Mouse (Mus musculus): ENCODE data around the gene Dlg5. TPM values are rescaled to one million over a fixed set of nuclear protein-coding genes. Genes with fewer than 3 reads are reported as not detected.

The Dlg5 gene
- polyA plus RNA-seq, 1 experiment: 35.3 TPM

- no peak for DNase-seq
- WGBS: 77% methylated on average over 11 of the region's 11 CpGs
- TF ChIP-seq CTCF (IDR thresholded peaks at IDR 0.05; ENCODE audit: insufficient read depth, low read length): peak; percentile 26; the same call in 1 of the 2 replicates
- TF ChIP-seq POLR2A (IDR thresholded peaks at IDR 0.05; ENCODE audit: borderline replicate concordance, extremely low read depth, low read depth, low read length): no peak
- Histone ChIP-seq H3K4me3 (replicated peaks; ENCODE audit: extremely low read depth, low read depth, low read length) (no peak overlapping the region), H3K4me1 (ENCODE audit: control insufficient read depth, insufficient read depth, low read length) (peaks cover 5% of the 10 kb centered on the region; the same call in 1 of the 2 replicates)
Observed at GRCm38 (mm10) chr14:24239651-24240050, 6.1 kb downstream of the Dlg5 start.

- Histone ChIP-seq H3K4me3 (replicated peaks; ENCODE audit: extremely low read depth, low read depth, low read length) (no peak overlapping the region), H3K4me1 (ENCODE audit: control insufficient read depth, insufficient read depth, low read length) (peaks cover 5% of the 10 kb centered on the region; the same call in 1 of the 2 replicates)
- TF ChIP-seq POLR2A (IDR thresholded peaks at IDR 0.05; ENCODE audit: borderline replicate concordance, extremely low read depth, low read depth, low read length) (no peak), CTCF (IDR thresholded peaks at IDR 0.05; ENCODE audit: insufficient read depth, low read length) (no peak)
- DNase-seq: no peak
- WGBS: 91% methylated on average over 3 of the region's 3 CpGs
Observed at GRCm38 (mm10) chr14:24235954-24236353, 9.8 kb downstream of the Dlg5 start.

GRCm38 (mm10) chr14:24234411-24234810, 11.3 kb downstream of the Dlg5 start:
- Histone ChIP-seq H3K4me3 (replicated peaks; ENCODE audit: extremely low read depth, low read depth, low read length) (no peak overlapping the region), H3K4me1 (ENCODE audit: control insufficient read depth, insufficient read depth, low read length) (peaks cover 5% of the 10 kb centered on the region; the same call in 1 of the 2 replicates)
- no peak for DNase-seq
- TF ChIP-seq POLR2A (IDR thresholded peaks at IDR 0.05; ENCODE audit: borderline replicate concordance, extremely low read depth, low read depth, low read length) (no peak), CTCF (IDR thresholded peaks at IDR 0.05; ENCODE audit: insufficient read depth, low read length) (no peak)
- 34% methylated on average over 2 of the region's 2 CpGs for WGBS

GRCm38 (mm10) chr14:24232641-24233633, 12.8 kb downstream of the Dlg5 start:
- TF ChIP-seq CTCF (IDR thresholded peaks at IDR 0.05; ENCODE audit: insufficient read depth, low read length): no peak
- TF ChIP-seq POLR2A (IDR thresholded peaks at IDR 0.05; ENCODE audit: borderline replicate concordance, extremely low read depth, low read depth, low read length): no peak
- H3K4me1 ChIP-seq (ENCODE audit: control insufficient read depth, insufficient read depth, low read length): peaks cover 5% of the 10 kb centered on the region; the same call in 1 of the 2 replicates
- WGBS: 60% methylated on average over 12 of the region's 12 CpGs

GRCm38 (mm10) chr14:24228549-24228948, 17.2 kb downstream of the Dlg5 start:
- WGBS: 71% methylated on average over 6 of the region's 6 CpGs
- no peak for DNase-seq
- TF ChIP-seq CTCF (IDR thresholded peaks at IDR 0.05; ENCODE audit: insufficient read depth, low read length) (no peak), POLR2A (IDR thresholded peaks at IDR 0.05; ENCODE audit: borderline replicate concordance, extremely low read depth, low read depth, low read length) (no peak)

More at GRCm38 (mm10) chr14:24232641-24233633, 12.8 kb downstream of the Dlg5 start:
- DNase-seq: no peak
- H3K4me3 ChIP-seq (replicated peaks; ENCODE audit: extremely low read depth, low read depth, low read length): no peak overlapping the region

GRCm38 (mm10) chr14:24227015-24227414, 18.7 kb downstream of the Dlg5 start:
- TF ChIP-seq POLR2A (IDR thresholded peaks at IDR 0.05; ENCODE audit: borderline replicate concordance, extremely low read depth, low read depth, low read length) (no peak), CTCF (IDR thresholded peaks at IDR 0.05; ENCODE audit: insufficient read depth, low read length) (no peak)
- H3K4me1 ChIP-seq (ENCODE audit: control insufficient read depth, insufficient read depth, low read length): peaks cover 5% of the 10 kb centered on the region
- DNase-seq: no peak
- no peak overlapping the region for H3K4me3 ChIP-seq (replicated peaks; ENCODE audit: extremely low read depth, low read depth, low read length)
- 65% methylated on average over 8 of the region's 8 CpGs for WGBS

More at GRCm38 (mm10) chr14:24228549-24228948, 17.2 kb downstream of the Dlg5 start:
- Histone ChIP-seq H3K4me3 (replicated peaks; ENCODE audit: extremely low read depth, low read depth, low read length) (no peak overlapping the region), H3K4me1 (ENCODE audit: control insufficient read depth, insufficient read depth, low read length) (peaks cover 2% of the 10 kb centered on the region)

GRCm38 (mm10) chr14:24226344-24226743, 19.4 kb downstream of the Dlg5 start:
- 62% methylated on average over 2 of the region's 2 CpGs for WGBS
- Histone ChIP-seq H3K4me3 (replicated peaks; ENCODE audit: extremely low read depth, low read depth, low read length) (no peak overlapping the region), H3K4me1 (ENCODE audit: control insufficient read depth, insufficient read depth, low read length) (peaks cover 5% of the 10 kb centered on the region)
- no peak for DNase-seq
- TF ChIP-seq CTCF (IDR thresholded peaks at IDR 0.05; ENCODE audit: insufficient read depth, low read length) (no peak), POLR2A (IDR thresholded peaks at IDR 0.05; ENCODE audit: borderline replicate concordance, extremely low read depth, low read depth, low read length) (no peak)

GRCm38 (mm10) chr14:24222759-24223158, 23.0 kb downstream of the Dlg5 start:
- no peak for DNase-seq
- TF ChIP-seq POLR2A (IDR thresholded peaks at IDR 0.05; ENCODE audit: borderline replicate concordance, extremely low read depth, low read depth, low read length) (no peak), CTCF (IDR thresholded peaks at IDR 0.05; ENCODE audit: insufficient read depth, low read length) (no peak)
- H3K4me3 ChIP-seq (replicated peaks; ENCODE audit: extremely low read depth, low read depth, low read length): no peak overlapping the region
- H3K4me1 ChIP-seq (ENCODE audit: control insufficient read depth, insufficient read depth, low read length): peaks cover 5% of the 10 kb centered on the region
- 49% methylated on average over 3 of the region's 3 CpGs for WGBS

- H3K4me3 ChIP-seq (replicated peaks; ENCODE audit: extremely low read depth, low read depth, low read length): no peak overlapping the region
- DNase-seq: no peak
- peaks cover 5% of the 10 kb centered on the region for H3K4me1 ChIP-seq (ENCODE audit: control insufficient read depth, insufficient read depth, low read length)
- 76% methylated on average over 3 of the region's 3 CpGs for WGBS
- TF ChIP-seq CTCF (IDR thresholded peaks at IDR 0.05; ENCODE audit: insufficient read depth, low read length) (no peak), POLR2A (IDR thresholded peaks at IDR 0.05; ENCODE audit: borderline replicate concordance, extremely low read depth, low read depth, low read length) (no peak)
Observed at GRCm38 (mm10) chr14:24222273-24222672, 23.4 kb downstream of the Dlg5 start.

All from lung, adult 2 months (tissue).